Mouse (Mus musculus): ENCODE measurements around the gene Nsd2.
"Not testable (repeated sequence)": the region's sequence is repeated elsewhere in the genome, so short reads cannot be mapped to it uniquely, and the experiment has no call there.

Nsd2 gene

DNA sequence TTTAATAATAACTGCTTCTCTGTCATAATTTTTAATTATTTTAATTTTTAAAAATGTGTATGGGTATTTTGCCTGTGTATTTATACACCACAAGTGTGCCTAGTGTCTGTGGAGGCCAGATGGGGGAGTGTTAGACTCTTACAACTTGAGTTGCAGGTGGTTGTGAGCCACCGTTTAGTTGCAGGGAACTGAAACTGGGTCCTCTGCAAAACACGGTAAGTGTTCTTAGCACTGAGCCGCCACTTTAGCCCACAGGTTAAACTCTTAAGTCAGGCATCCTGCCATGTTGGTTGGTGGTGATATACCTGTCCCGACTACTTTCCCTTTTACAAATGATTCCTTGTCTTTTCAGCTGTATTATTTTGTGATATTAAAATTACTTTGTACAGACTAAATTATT lies 22.0 kb downstream of the Nsd2 start:
- no peak for ATAC-seq (ENCODE audit: insufficient number of reproducible peaks, low FRiP score, low TSS enrichment)

DNA sequence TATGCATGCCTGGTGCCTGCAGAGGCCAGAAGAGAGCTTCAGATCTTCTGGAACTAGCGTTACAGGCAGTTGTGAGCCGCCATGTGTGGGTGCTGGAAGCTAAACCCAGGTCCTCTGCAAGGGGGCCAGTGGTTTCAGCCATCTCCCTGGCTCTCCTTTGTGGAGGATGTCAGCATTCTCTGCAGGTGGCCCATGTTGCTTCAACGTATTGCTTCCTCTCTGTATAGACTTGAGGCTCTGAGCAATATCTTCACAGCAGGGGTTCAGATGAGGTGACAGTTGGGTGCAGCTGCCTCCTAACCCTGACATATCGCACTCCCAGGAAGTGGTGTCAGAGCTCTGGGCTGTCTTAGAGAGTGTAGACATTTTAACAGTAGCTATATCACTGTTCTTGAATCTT lies 30.9 kb downstream of the Nsd2 start:
- ATAC-seq (ENCODE audit: insufficient number of reproducible peaks, low FRiP score, low TSS enrichment) = no peak

DNA sequence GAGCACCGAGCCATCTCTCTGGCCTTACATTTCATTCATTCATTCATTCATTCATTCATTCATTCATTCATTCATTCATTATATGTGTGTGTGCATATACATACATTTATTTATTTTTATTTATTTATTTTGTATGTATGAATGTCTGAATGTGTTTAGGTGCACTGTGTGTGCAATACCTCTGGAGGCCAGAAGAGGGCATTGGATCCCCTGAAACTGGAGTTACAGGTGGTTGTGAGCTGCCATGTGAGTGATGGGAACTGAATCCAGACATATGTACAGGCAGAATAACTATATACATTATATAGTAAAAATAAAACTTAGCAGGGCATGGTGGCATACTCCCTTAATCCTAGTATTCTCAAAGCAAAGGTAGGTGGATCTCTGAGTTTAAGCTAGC lies 32.6 kb downstream of the Nsd2 start:
- no peak for ATAC-seq (ENCODE audit: insufficient number of reproducible peaks, low FRiP score, low TSS enrichment)

DNA sequence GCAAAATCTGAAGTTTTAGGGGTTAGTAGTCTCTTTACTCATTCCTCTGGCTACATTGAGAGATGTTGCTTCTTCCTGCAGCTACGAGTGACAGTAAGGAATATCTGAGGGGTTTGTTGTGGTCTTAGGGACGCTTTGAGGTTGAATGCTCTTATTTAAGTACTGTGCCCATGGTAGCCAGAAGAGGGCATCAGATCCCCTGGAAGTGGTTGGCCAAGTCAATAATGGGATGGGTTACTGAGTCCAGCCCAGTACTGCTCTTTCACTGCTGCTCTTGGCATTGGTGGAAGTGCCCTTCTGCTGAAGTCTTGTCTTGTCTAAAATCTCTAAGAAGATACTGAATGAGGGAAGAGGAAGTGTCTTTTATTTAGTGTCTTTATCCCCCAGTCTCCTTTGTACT lies 33.5 kb downstream of the Nsd2 start:
- ATAC-seq (ENCODE audit: insufficient number of reproducible peaks, low FRiP score, low TSS enrichment) = no peak

DNA sequence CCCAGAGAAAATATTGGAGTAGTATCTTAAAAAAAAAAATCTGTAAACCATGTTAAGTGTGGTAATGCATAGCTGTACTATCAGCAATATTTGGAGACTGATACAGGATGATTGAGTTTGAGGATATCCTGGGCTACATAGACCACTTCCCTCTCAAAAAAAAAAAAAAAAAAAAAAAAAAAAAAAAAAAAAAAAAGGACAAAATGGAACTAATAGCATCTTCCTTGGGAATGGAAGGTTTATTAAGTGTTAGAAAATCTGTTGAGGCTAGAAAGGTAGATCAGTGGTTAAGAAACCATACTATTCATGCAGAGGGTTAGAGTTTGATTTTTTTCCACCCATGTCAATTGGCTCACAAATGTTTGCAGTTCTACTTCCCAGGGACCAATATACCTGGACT lies 37.2 kb downstream of the Nsd2 start:
- no peak for ATAC-seq (ENCODE audit: insufficient number of reproducible peaks, low FRiP score, low TSS enrichment)

DNA sequence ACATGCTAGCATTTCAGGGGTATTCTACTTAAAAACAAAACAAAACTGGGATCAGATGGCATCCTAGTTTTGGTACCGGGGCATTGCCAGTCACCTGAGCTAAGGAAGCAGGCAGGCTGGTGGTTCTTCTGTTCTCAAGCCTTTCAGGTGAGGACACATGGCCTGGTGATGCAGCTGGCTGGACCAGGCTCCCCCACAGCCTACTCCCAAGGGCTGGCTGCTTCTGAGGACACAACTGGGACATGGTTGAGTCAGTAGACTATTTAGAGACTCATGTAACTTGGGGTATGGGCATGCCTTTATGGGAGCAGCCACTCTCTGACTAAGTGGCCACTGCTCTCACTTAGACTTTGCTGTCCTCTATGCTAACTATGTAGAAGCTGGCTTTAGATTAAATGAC lies 54.9 kb downstream of the Nsd2 start:
- no peak for ATAC-seq (ENCODE audit: insufficient number of reproducible peaks, low FRiP score, low TSS enrichment)

DNA sequence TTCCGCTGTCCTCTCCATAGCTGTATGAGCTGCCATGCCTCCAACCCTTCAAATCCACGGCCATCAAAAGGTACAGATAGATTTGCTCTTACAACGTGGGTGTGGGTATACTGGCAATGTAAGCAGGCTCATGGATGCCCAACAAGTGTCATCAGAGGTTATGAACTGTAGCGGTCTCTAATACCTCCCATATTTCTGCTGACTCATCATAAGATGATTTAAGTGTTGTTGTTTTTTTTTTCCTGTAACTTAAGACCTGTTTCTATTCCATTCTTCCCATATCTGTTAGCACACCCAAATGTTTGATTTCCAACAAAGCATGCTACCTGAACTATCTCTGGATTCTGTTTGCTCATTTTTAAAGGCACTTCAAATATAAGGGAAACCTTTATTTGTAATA lies 60.6 kb downstream of the Nsd2 start:
- no peak for ATAC-seq (ENCODE audit: insufficient number of reproducible peaks, low FRiP score, low TSS enrichment)

DNA sequence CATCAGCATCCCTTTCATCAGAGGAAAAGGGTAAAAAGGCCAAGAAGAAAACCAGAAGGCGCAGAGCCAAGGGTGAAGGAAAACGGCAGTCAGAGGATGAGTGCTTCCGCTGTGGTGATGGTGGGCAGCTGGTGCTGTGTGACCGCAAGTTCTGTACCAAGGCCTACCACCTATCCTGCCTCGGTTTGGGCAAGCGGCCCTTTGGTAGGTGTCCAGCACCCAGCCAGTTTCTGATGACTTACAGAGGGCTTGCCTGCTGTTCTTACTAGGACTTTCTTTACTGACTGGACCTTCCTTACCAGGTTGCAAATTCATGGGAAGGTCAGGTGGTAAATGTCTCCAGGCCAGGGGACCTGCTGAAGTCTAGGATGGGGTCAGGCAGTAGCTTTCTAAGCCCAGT lies 72.9 kb downstream of the Nsd2 start:
- ATAC-seq (ENCODE audit: insufficient number of reproducible peaks, low FRiP score, low TSS enrichment) = no peak

DNA sequence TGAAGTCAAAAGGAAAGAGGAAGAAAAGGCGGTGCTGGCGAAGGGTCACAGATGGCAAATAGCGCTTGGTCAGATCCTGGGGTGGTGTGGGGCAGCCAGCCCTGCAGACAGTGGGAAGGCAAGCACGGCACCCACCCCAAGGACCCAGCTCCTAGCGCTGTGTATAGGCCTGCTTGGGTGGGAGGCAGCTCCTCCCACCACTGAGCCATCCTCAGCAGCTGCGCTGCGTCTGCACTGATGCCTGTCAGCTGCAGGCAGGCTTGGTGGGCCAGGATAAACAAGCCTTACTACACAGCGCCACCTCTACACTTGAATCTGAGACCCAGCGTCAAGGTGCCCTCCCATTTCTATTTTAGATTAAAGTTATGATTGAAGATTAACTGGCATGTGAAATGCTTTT lies 74.6 kb downstream of the Nsd2 start:
- no peak for ATAC-seq (ENCODE audit: insufficient number of reproducible peaks, low FRiP score, low TSS enrichment)

DNA sequence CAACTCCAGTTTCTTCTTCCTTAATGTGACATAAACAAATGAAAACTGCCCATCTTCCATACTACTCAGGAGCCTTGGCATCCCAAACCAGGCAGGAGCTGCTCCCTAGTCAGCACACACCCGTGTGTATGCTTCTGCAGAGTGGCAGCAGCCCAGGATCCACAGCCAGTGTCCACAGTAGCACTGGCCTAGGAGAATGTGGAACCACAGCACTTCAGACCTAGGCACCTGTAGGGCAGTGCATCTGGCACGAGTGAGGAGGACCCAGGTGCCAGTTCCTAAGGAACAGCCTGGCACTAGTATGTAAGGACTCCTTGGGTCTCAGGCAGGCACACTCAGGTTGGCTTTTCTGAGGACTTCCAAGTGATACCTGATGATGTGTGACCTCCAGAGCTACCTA lies 76.6 kb downstream of the Nsd2 start:
- no peak for ATAC-seq (ENCODE audit: insufficient number of reproducible peaks, low FRiP score, low TSS enrichment)

DNA sequence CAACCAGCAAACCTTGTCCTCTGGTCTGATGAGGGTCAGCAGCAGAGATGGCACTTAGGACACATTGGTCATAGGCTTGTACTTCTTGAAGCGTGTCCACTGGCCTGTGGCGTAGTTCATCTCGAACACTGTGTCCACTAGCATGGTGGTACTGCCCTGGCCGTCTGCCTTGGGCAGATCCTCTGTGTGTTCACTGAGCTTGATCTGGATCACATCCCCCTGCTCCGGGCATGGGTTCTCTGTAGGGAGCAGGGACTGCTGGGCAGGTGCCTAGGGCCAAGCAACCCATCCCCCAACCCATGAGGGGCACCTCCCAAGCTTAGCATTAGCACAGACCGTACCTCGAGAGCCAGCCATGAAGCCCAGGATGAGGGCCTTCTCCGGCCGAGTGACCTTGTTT lies 78.1 kb downstream of the Nsd2 start:
- ATAC-seq (ENCODE audit: insufficient number of reproducible peaks, low FRiP score, low TSS enrichment) = no peak

DNA sequence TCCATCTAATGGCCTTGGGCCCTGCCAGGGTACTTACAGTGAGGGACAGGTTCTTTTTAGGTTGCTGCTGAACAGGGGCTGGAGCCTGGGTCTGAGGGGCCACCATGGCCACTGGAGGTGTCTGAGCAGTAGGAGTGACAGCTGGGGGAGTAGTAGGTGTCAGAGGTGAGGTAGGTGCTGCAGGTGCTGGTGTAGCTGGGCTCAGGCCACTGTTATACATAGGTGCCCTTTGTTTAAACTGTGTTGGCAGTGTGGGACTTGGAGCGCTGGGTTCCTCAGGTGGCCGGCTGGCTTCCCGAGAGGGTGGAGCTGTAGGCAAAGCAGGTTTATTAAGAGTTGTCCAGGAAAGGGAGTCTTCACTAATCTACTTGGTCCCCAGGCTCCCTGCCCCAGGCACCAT lies 78.7 kb downstream of the Nsd2 start:
- ATAC-seq (ENCODE audit: insufficient number of reproducible peaks, low FRiP score, low TSS enrichment) = no peak

DNA sequence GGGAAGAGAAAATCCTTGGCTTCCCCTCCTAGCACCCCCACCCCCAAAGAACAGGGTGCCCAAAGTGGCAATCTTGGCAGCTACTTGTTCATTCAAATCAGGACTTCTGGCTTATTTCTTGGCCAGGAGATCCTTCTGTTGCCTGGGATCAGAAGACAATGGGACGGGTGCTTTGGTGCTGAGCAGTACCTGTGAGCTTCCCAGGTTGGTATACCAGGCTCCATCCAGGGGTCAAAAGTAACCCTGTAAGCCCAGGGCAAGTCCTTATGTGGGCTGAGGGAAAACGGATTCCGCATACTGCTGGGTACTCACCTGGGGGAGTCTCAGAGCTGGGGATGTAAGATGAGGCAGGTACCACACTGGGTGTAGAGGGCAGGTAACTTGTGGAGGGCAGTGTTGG lies 79.6 kb downstream of the Nsd2 start:
- ATAC-seq (ENCODE audit: insufficient number of reproducible peaks, low FRiP score, low TSS enrichment) = no peak

DNA sequence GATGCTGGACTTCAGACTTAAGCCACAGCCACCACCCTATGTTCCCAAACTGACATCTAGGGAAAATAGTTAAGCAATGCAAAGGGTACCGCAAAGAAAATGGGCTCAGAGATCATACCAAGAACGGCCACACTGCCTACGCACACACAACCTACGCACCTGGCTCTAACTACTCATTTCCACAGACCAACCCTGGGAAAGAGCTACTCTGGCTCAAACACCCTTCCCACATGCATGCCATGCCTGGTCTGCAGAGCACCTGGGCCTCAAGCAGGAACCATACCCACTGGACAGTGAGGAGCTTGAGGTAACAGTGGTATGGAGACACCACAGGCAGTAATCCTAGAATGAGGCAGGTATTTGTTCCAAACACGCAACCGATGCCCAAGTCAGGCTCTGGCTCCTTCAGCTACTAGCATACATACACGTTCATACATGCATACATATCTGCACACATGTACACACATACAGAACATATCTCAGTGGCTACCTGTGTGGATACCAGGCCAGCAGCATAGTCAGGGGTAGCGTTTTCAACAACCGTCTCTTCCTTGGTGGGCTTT lies 80.3 kb downstream of the Nsd2 start:
- no peak for ATAC-seq (ENCODE audit: insufficient number of reproducible peaks, low FRiP score, low TSS enrichment)

DNA sequence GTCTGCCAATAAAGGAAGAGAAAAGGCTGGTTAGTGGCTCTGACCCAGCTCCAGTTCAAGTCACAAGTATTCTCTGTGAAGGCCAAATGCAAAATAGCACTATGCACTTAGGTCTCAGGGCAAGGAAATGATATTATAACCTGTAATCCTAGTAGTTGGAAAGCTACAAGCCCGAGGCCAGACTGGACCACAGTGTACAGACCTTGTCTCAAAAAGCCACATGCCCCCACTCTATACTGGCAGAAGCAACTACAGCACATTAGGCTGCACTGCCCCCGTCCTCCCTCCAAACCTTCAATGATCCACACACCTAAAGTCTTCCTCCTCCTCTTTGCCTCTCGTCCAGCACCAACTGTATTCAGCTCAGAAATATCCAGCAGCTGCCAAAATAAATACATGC lies 80.8 kb downstream of the Nsd2 start:
- no peak for ATAC-seq (ENCODE audit: insufficient number of reproducible peaks, low FRiP score, low TSS enrichment)

DNA sequence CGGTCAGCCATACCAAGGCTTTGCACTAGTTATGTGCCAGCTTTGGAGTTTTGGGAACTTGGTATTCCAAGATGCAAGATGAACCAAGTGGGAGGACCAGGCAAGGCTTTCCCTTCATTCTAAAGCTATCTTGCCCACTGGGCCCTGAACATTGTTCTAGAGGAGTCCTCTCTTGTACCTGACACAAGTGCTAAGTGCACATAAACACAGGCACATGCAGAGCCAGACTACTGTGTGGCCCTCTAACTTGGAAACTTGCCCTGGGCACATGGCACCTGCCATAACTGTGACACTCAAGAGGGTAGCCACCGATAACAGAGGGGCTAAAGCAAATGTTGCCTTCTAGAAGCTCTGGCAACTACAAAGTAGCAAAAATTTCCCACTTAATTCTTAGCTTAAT lies 82.2 kb downstream of the Nsd2 start:
- ATAC-seq (ENCODE audit: insufficient number of reproducible peaks, low FRiP score, low TSS enrichment) = no peak

DNA sequence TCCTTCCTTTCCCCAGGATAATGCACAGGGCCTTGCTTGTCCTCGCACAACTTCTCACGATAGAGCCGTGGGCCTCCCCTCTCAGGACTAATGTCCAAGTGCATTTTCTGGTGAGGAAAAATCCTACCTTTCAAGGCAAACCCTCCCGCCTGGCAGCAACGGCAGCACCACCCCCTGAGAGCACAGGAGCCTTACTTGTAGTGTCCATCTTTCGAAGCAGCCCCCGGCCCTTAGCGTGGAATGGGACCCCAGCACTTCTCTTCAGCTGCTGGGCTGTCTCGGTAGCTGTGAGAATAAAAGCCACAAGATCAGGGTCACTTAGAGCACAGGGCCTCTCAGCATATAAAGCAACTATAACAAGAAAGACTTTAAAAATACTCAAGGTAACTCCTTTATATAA lies 82.7 kb downstream of the Nsd2 start:
- ATAC-seq (ENCODE audit: insufficient number of reproducible peaks, low FRiP score, low TSS enrichment) = no peak

DNA sequence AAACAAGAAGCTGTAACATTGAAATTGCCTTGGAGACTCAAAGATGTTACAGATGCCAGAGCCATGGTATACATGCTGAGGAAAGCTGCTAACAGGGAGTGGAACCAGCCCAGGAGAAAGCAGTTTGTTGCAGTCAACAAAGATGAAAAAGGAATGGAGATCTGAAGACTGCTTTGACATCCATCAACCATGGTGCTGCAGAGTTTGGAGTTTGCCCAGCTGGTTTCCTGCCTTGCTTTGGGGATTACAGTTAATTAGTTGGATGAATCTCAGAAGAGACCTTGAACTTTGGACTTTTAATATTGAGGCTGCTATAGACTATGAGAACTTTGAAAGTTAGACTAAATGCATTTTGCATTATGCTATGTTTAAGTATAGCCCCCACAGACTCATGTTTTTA lies 94.5 kb downstream of the Nsd2 start:
- not testable (repeated sequence) for ATAC-seq (ENCODE audit: insufficient number of reproducible peaks, low FRiP score, low TSS enrichment)

DNA sequence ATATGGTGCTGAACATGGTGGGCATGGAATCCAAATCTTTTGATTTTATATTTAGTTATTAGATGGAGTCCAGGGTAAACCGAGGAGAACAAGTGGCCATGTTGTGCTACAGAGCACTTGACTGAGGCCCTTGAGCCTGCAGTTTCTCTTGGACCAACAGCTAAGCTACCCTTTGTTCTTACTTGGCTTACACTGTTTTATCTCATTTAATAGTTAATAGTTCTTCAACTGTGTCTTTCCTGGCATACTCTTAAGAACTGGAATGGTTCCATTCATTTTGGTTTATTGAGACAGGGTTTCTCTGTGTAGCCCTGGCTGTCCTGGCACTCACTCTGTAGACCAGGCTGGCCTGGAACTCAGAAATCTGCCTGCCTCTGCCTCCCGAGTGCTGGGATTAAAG lies 96.1 kb downstream of the Nsd2 start:
- ATAC-seq (ENCODE audit: insufficient number of reproducible peaks, low FRiP score, low TSS enrichment) = not testable (repeated sequence)

DNA sequence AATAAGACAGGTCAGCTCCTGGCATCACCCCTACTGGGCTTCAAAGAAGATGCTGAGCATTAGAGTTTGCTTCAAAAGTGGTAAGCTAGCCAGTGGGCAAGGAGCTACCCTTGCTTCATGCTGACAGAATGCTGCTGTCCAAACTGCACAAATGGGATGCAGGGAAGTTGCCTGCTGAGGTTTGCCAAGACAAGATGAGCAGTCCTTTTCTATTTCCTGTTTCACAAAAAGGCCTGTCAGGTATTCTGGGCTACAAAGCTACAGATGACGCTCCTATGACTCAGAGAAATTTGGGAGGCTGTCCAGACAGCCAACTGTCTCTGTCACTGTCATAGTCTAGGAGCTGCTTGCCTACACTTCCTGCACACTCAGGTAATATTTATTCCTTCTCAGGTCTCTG lies 98.9 kb downstream of the Nsd2 start:
- ATAC-seq (ENCODE audit: insufficient number of reproducible peaks, low FRiP score, low TSS enrichment) = peak; percentile 95

DNA sequence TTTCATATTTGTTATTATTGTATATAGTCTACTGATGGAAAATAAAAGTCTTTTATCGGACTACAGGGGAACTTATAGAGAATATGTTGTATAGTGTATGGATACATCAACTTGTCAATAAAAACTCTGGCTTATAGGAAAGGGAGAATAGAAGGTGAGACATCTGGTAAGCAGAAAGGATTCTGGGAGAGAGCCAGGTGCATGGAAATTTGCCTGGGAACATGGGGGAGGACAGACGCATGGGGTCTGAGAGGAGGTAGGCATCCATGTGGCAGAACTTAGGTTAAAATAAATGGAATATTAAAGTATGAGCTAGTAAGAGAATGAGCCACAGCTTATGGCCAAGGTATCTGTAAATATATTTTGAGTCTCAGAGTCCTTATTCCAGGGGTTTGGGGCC lies 99.5 kb downstream of the Nsd2 start:
- ATAC-seq (ENCODE audit: insufficient number of reproducible peaks, low FRiP score, low TSS enrichment) = no peak

DNA sequence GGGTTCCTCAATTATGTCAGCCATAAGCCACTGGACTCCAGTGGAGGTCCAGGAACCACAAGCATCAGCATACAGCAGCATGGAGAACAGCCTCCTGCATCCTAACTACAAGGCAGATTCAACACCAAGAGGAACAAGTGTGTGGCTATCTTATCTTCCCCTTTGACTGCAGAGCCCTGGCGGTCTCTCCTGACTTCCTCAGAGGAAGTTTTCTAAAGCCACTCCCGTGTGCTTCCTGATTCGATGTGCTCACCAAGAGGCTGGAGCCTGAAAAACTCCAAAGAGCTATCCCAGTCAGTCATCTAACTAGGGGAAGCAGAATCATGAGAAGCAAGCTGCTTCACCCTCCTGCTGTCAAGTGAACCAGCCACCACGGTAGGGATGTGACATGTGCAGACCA lies 100.4 kb downstream of the Nsd2 start:
- no peak for ATAC-seq (ENCODE audit: insufficient number of reproducible peaks, low FRiP score, low TSS enrichment)

DNA sequence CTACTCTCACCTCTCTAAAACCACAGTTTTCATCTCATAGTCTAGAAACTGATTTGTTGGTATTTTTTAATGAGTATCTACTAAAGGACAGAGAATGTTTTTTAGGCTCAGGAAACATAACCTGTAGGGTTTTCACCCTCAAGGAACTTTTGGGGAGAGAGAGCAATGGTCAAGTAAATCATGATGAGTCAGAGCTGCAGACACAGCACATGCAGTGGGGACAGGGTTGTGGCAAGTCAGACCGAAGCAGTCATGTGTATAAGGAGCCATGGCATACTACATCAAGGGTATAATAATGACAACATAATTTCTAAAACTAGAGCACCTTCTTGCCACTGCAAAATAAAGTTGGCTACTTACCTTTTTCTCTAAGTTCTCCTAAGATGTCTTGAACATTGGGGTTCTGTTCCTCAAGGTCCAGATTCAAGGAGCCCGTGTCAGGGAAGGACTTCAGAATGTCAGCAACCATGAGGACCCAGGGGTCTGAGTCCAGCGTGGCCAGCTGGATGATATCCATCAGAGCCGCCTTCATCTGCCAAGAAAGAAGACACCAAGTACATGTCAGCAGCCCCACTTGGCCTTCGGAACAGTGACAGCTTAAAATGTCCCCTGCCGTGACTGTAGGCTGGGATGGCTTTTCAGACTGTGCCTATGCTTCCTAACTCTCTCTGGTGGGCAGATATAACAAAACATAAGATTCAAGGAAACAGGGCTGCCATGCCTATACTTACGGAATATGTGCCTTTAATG lies 101.1 kb downstream of the Nsd2 start:
- ATAC-seq (ENCODE audit: insufficient number of reproducible peaks, low FRiP score, low TSS enrichment) = no peak
